Comparison of ENCODE assay signal across 22 mouse cellular contexts in the genomic region with DNA sequence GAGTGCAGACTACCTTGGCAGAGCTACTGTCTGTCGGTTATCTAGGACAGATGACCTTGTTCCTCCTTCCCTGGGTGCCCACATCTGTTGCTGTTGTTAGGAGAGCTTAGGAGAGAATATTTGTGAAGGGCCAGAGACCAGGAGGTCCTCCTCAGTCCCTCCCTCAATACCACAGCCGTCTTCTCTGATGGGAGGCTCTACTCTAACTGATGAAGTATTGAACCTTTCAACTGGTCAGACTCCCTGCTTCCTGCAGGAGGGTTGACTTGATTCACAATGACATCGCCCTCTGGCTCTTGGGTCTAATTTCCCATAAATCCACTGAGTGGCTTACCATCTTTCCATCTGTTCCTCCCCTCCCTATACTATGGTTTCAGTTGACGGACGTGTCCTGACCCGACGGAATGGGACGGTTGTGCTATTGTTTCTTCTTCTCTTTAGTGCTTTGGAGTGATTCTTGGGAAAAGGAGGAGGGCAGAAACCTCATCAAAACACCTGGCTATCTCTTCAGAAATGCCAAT.
DNase-seq lines count a peak whose midpoint lies in the region; ATAC-seq and TF ChIP-seq lines count a peak whose summit lies in the region.
"Had no signal": no experiment of that assay in that cellular context is flagged by ENCODE, and none has a peak within 500 bp of the region (broad histone marks: within the 10 kb centered on the region; RNA-seq: fewer than 3 reads in every experiment).

No protein-coding gene starts in this region.

- TF ChIP-seq POLR2A in kidney, adult 2 months (IDR thresholded peaks at IDR 0.05; ENCODE audit: low read depth, low read length): no peak
- TF ChIP-seq POLR2A in thymus, adult 2 months (IDR thresholded peaks at IDR 0.05; ENCODE audit: control insufficient read depth, extremely low read depth, insufficient read depth, low read length, poor library complexity): no peak

- no peak overlapping the region for H3K4me2 ChIP-seq in heart, embryonic 15.5 days
- H3K4me2 ChIP-seq in kidney, embryonic 16.5 days (replicated peaks; ENCODE audit: low read depth, low read length): no peak overlapping the region
- H3K4me2 ChIP-seq: embryonic facial prominence, embryonic 12.5 days; embryonic facial prominence, embryonic 15.5 days; hindbrain, embryonic 12.5 days; hindbrain, embryonic 15.5 days had no signal

- no peak overlapping the region for H3K9ac ChIP-seq in heart, embryonic 15.5 days
- H3K9ac ChIP-seq in kidney, embryonic 16.5 days (replicated peaks; ENCODE audit: low read length): no peak overlapping the region
- H3K9ac ChIP-seq: embryonic facial prominence, embryonic 12.5 days; embryonic facial prominence, embryonic 15.5 days; forebrain, postnatal 0 days; hindbrain, embryonic 12.5 days; hindbrain, embryonic 15.5 days had no signal

- no peaks in the 10 kb centered on the region for H3K36me3 ChIP-seq in heart, embryonic 10.5 days
- H3K36me3 ChIP-seq in heart, embryonic 15.5 days: no peaks in the 10 kb centered on the region
- no peaks in the 10 kb centered on the region for H3K36me3 ChIP-seq in kidney, embryonic 16.5 days (ENCODE audit: insufficient read depth, low read length)
- H3K36me3 ChIP-seq in kidney, adult 2 months (ENCODE audit: control insufficient read depth, insufficient read depth, low read length): no peaks in the 10 kb centered on the region
- no peaks in the 10 kb centered on the region for H3K36me3 ChIP-seq in thymus, adult 2 months (ENCODE audit: control insufficient read depth, insufficient read depth, low read length)
- H3K36me3 ChIP-seq: embryonic facial prominence, embryonic 12.5 days; embryonic facial prominence, embryonic 15.5 days; hindbrain, embryonic 12.5 days; hindbrain, embryonic 15.5 days had no signal

- no peak for DNase-seq in heart, embryonic 10.5 days (ENCODE audit: low spot score)
- DNase-seq in heart, postnatal 4 days: no peak
- DNase-seq in heart, postnatal 25 days (ENCODE audit: low spot score): no peak
- no peak for DNase-seq in kidney, adult 2 months
- peak; percentile 61 for DNase-seq in retina, postnatal 1 day
- no peak for DNase-seq in thymus, adult 2 months
- DNase-seq: adrenal gland, adult 8-10 months; adrenal gland, postnatal 25 days; cerebellum, adult 11-12 months; cerebellum, adult 9-10 months; cerebellum, postnatal 14 days; forebrain, postnatal 0 days; gastrocnemius, postnatal 25 days; heart, adult 18-20 months had no signal

- H3K9me3 ChIP-seq in heart, embryonic 10.5 days: no peaks in the 10 kb centered on the region
- H3K9me3 ChIP-seq in heart, embryonic 15.5 days (replicated peaks): no peaks in the 10 kb centered on the region
- H3K9me3 ChIP-seq in kidney, embryonic 16.5 days (ENCODE audit: low read length): no peaks in the 10 kb centered on the region
- H3K9me3 ChIP-seq: embryonic facial prominence, embryonic 12.5 days; embryonic facial prominence, embryonic 15.5 days; hindbrain, embryonic 12.5 days; hindbrain, embryonic 15.5 days had no signal

- peaks cover 27% of the 10 kb centered on the region for H3K4me1 ChIP-seq in heart, embryonic 10.5 days
- peaks cover 24% of the 10 kb centered on the region for H3K4me1 ChIP-seq in heart, embryonic 15.5 days (replicated peaks)
- peaks cover 30% of the 10 kb centered on the region for H3K4me1 ChIP-seq in kidney, embryonic 16.5 days (ENCODE audit: insufficient read depth, low read length)
- peaks cover 5% of the 10 kb centered on the region; the same call in 1 of the 2 replicates for H3K4me1 ChIP-seq in kidney, adult 2 months (ENCODE audit: control insufficient read depth, insufficient read depth, low read length)
- peaks cover 2% of the 10 kb centered on the region; the same call in 1 of the 2 replicates for H3K4me1 ChIP-seq in thymus, adult 2 months (replicated peaks; ENCODE audit: control insufficient read depth, insufficient read depth, low read length)
- H3K4me1 ChIP-seq: embryonic facial prominence, embryonic 15.5 days; hindbrain, embryonic 15.5 days had no signal

- ATAC-seq in heart, embryonic 15.5 days (replicated peaks; ENCODE audit: insufficient number of reproducible peaks, insufficient read depth, low FRiP score, low read depth): no peak
- ATAC-seq in kidney, embryonic 16.5 days (ENCODE audit: low FRiP score, low TSS enrichment): peak; percentile 77
- ATAC-seq: activated CD4-positive, CD25-positive, alpha-beta regulatory T cell, adult 4 months; forebrain, embryonic 14.5 days; forebrain, postnatal 0 days had no signal

- H3K27me3 ChIP-seq in heart, embryonic 10.5 days (ENCODE audit: insufficient read depth, poor library complexity, severe bottlenecking): no peaks in the 10 kb centered on the region
- no peaks in the 10 kb centered on the region for H3K27me3 ChIP-seq in heart, embryonic 15.5 days
- H3K27me3 ChIP-seq in kidney, embryonic 16.5 days (ENCODE audit: insufficient read depth, low read length): no peaks in the 10 kb centered on the region
- no peaks in the 10 kb centered on the region for H3K27me3 ChIP-seq in kidney, adult 2 months (replicated peaks; ENCODE audit: control insufficient read depth, insufficient read depth, low read length)
- no peaks in the 10 kb centered on the region for H3K27me3 ChIP-seq in thymus, adult 2 months (ENCODE audit: control insufficient read depth, insufficient read depth, low read length)
- H3K27me3 ChIP-seq: embryonic facial prominence, embryonic 12.5 days; embryonic facial prominence, embryonic 15.5 days; hindbrain, embryonic 15.5 days had no signal

- H3K4me3 ChIP-seq in heart, embryonic 10.5 days: no peak overlapping the region
- H3K4me3 ChIP-seq in heart, embryonic 15.5 days: no peak overlapping the region
- H3K4me3 ChIP-seq in kidney, embryonic 16.5 days (ENCODE audit: low read length): no peak overlapping the region
- H3K4me3 ChIP-seq in kidney, adult 2 months (ENCODE audit: insufficient read depth, low read depth, low read length): no peak overlapping the region
- H3K4me3 ChIP-seq in thymus, adult 2 months (ENCODE audit: control insufficient read depth, insufficient read depth, low read length): no peak overlapping the region
- H3K4me3 ChIP-seq: embryonic facial prominence, embryonic 12.5 days; embryonic facial prominence, embryonic 15.5 days; hindbrain, embryonic 12.5 days; hindbrain, embryonic 15.5 days had no signal

- TF ChIP-seq CTCF in kidney, adult 2 months (conservative IDR thresholded peaks at IDR 0.05; ENCODE audit: insufficient read depth, insufficient read length, low read depth, low read length): no peak
- no peak for TF ChIP-seq CTCF in thymus, adult 2 months (IDR thresholded peaks at IDR 0.05; ENCODE audit: borderline replicate concordance, control insufficient read depth, extremely low read depth, insufficient read depth, low read length, poor library complexity)

- H3K27ac ChIP-seq in heart, embryonic 10.5 days: peak overlapping the region; percentile 53; the same call in 1 of the 2 replicates
- H3K27ac ChIP-seq in heart, embryonic 15.5 days: 0 out of 2 replicates have a peak overlapping the region, but pooled peaks have one; percentile 5
- peak overlapping the region; percentile 62; the same call in 1 of the 2 replicates for H3K27ac ChIP-seq in kidney, embryonic 16.5 days (ENCODE audit: low read length)
- no peak overlapping the region for H3K27ac ChIP-seq in kidney, adult 2 months (ENCODE audit: insufficient read depth, low read depth, low read length)
- no peak overlapping the region for H3K27ac ChIP-seq in thymus, adult 2 months (ENCODE audit: control insufficient read depth, insufficient read depth, low read length)
- H3K27ac ChIP-seq: embryonic facial prominence, embryonic 12.5 days; embryonic facial prominence, embryonic 15.5 days; hindbrain, embryonic 12.5 days; hindbrain, embryonic 15.5 days had no signal

- intact Hi-C loops in heart, postnatal 25 days (cut with DNase I): no loop called here

- WGBS in heart, embryonic 10.5 days: 75% methylated on average over 8 of the region's 8 CpGs
- 75% methylated on average over 8 of the region's 8 CpGs for WGBS in heart, embryonic 15.5 days
- 21% methylated on average over 8 of the region's 8 CpGs for WGBS in kidney, embryonic 16.5 days
- 81% methylated on average over 8 of the region's 8 CpGs for WGBS in kidney, adult 2 months
- 91% methylated on average over 8 of the region's 8 CpGs for WGBS in thymus, adult 2 months

Comparison
In these comparisons a context has a peak if more than half of its experiments do, and no peak if none do; other contexts are left out.
1. H3K27ac ChIP-seq: peak in heart, embryonic 10.5 days (single experiment), heart, embryonic 15.5 days (single experiment) and kidney, embryonic 16.5 days (single experiment); none in kidney, adult 2 months (single experiment) and thymus, adult 2 months (single experiment).